Mouse (Mus musculus) liver, embryonic 14.5 days (tissue): Measurements from ENCODE around the gene Gm20547.

Source experiments
- CTCF ChIP-seq: IDR thresholded peaks from 2 replicates; pipeline ENCODE4 v1.5.1; 2016; ENCODE audit warnings: antibody characterized with exemption, low read depth, control low read depth
- EP300 ChIP-seq: IDR thresholded peaks from 2 replicates; pipeline ENCODE4 v1.6.1; 2016; ENCODE audit warnings: antibody characterized with exemption, low read depth

DNA sequence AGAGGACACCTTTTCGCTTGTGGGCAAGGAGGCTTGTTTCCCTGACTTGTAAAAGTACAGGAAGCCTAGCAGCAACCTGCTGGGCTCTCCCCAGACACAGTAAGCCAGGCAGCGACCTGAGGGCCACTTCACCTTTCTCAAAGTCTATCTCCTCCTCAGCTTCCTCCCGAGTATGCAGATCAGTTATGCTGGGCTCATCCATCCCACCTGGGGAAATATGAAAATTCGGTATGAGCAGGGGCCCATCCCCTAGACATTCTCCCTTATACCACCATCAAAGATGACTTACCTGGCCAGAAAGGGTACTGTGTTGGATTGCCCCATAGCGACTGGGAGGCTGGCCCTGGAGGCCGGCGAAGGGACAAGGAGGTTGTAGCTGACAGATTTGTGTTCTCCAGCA lies 34.2 kb downstream of the Gm20547 start:
- TF ChIP-seq CTCF (no peak), EP300 (no peak)
